Mouse (Mus musculus) cerebellum, adult 2 months (tissue): ENCODE results near the gene Arhgap35.

Experiments used
- CTCF ChIP-seq: fragments of 200-500 bp; IDR thresholded peaks from 2 replicates; pipeline ENCODE4 v1.5.1; 2011; ENCODE audit warnings: low read depth, mild to moderate bottlenecking, control low read depth, low read length, moderate library complexity, borderline replicate concordance; ENCODE audit not compliant: insufficient read depth
- POLR2A ChIP-seq: fragments of 200-500 bp; IDR thresholded peaks from 2 replicates; pipeline ENCODE4 v1.6.1; 2011; ENCODE audit warnings: low read length, control low read depth, borderline replicate concordance; ENCODE audit not compliant: insufficient read depth

GRCm38 (mm10) chr7:16631932-16632331 is 17.1 kb upstream of the Arhgap35 start:
- TF ChIP-seq POLR2A (no peak), CTCF (no peak)
